Mouse (Mus musculus) midbrain, embryonic 10.5 days (tissue): ENCODE data around the gene Noct. TPM values are rescaled to one million over a fixed set of nuclear protein-coding genes. Genes with fewer than 3 reads are reported as not detected.

Experiments
- DNase-seq: peaks from one replicate; pipeline ENCODE4 v3.0.0-alpha.2; 2017; ENCODE audit warnings: low spot score
- H3K27ac ChIP-seq: fragments of 300-500 bp; sonication (generic); replicated peaks from 2 replicates; pipeline ENCODE4 v1.5.1; 2016; ENCODE audit warnings: mild to moderate bottlenecking
- H3K27me3 ChIP-seq: fragments of 300-500 bp; sonication (generic); 2 replicates; pipeline ENCODE4 v1.6.1; 2016; ENCODE audit warnings: low read depth, mild to moderate bottlenecking; ENCODE audit not compliant: poor library complexity, severe bottlenecking
- H3K36me3 ChIP-seq: fragments of 300-500 bp; sonication (generic); 2 replicates; pipeline ENCODE4 v1.6.1; 2016; ENCODE audit warnings: mild to moderate bottlenecking, moderate library complexity
- H3K4me1 ChIP-seq: fragments of 300-500 bp; sonication (generic); 2 replicates; pipeline ENCODE4 v1.6.1; 2016
- H3K4me3 ChIP-seq: fragments of 300-500 bp; sonication (generic); 2 replicates; pipeline ENCODE4 v1.5.1; 2016; ENCODE audit warnings: mild to moderate bottlenecking, moderate library complexity
- H3K9me3 ChIP-seq: fragments of 300-500 bp; sonication (generic); replicated peaks from 2 replicates; pipeline ENCODE4 v1.6.1; 2016; ENCODE audit warnings: mild to moderate bottlenecking
- WGBS: fragments of 180-500 bp; shearing (Covaris S2); methylation state at CpG from one replicate; pipeline ENCODE4 v1.1.7; 2016; 5-methylcytosine and 5-hydroxymethylcytosine counted together
- microRNA-seq: library from miRNA; unstranded; fragments of <30 nt; microRNA quantifications from one replicate; pipeline ENCODE4, GENCODE M21; 2017
- polyA plus RNA-seq: library from polyadenylated mRNA; unstranded; fragments of >200 nt; fragmentation: Nextera tagmentation; extraction: Ambion mirVana; gene quantifications from 2 replicates; pipeline ENCODE4 v1.2.1, GENCODE M21; 2016

Gene Noct
- polyA plus RNA-seq, 1 experiment from 2014 or later, result 9.8 TPM

DNA sequence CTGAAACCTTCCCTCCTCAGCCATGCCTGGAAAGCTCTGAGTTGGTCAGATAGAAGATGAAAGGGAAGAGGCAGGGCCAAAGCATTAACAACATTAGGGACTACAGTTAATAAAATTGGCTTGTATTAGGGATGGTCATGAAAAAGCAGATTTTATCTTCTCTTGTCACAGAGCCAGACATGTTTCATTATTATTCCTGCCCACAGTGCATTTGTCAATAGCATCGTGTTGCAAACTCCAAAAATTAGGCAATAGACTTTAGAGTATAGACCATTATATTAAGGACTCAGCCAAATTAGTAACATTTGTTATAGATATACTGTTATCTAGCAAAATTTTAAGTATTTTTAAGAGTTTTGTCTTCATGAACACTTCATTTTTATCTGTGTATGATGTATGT is 72.5 kb downstream of the Noct start:
- H3K9me3 ChIP-seq, result peaks cover 2% of the 10 kb centered on the region; the same call in 1 of the 2 replicates
- no peak for DNase-seq
- H3K4me1 ChIP-seq, result no peaks in the 10 kb centered on the region
- 90% methylated on average over 1 of the region's 1 CpGs for WGBS
- H3K27me3 ChIP-seq, result no peaks in the 10 kb centered on the region
- H3K4me3 ChIP-seq, result no peak overlapping the region
- no peak overlapping the region for H3K27ac ChIP-seq
- H3K36me3 ChIP-seq, result peaks cover 41% of the 10 kb centered on the region

Small RNA genes lying within 50 kb of the gene (microRNA-seq; reads per million reads assigned to microRNA genes)
- gene Gm24282, result not detected

Other genes with a start within 250 kb of the Noct start
- 37.9 and 40.5 TPM in 2 replicates for gene Elf2, start 116.2 kb downstream of the Noct start, polyA plus RNA-seq
- 35.9 and 39.2 TPM in 2 replicates for gene Mgarp, start 172.3 kb downstream of the Noct start, polyA plus RNA-seq
- gene Ndufc1, start 184.5 kb downstream of the Noct start, polyA plus RNA-seq, result 688 and 718 TPM in 2 replicates
- gene Naa15, start 190.7 kb downstream of the Noct start, polyA plus RNA-seq, result 58.8 and 63.4 TPM in 2 replicates